Mouse (Mus musculus) midbrain, embryonic 14.5 days (tissue): Measurements from ENCODE around the gene Herc2. TPM values are rescaled to one million over a fixed set of nuclear protein-coding genes. Genes with fewer than 3 reads are reported as not detected.

Experiments
- ATAC-seq: fragments of 200-750 bp; cut with Nextera tagmentation; 2 replicates; pipeline ENCODE4 v1.8.0; 2017; ENCODE audit warnings: moderate number of reproducible peaks, moderate library complexity; ENCODE audit not compliant: low FRiP score, low TSS enrichment
- DNase-seq: peaks from one replicate; pipeline ENCODE4 v3.0.0-alpha.2; 2015
- H3K27ac ChIP-seq: fragments of 300-500 bp; sonication (generic); replicated peaks from 2 replicates; pipeline ENCODE4 v1.5.1; 2014; ENCODE audit warnings: mild to moderate bottlenecking, low read depth, low read length, moderate library complexity
- H3K27me3 ChIP-seq: fragments of 300-500 bp; sonication (generic); 2 replicates; pipeline ENCODE4 v1.6.1; 2014; ENCODE audit warnings: low read length, control low read depth, mixed read lengths; ENCODE audit not compliant: control insufficient read depth, insufficient read depth
- H3K36me3 ChIP-seq: fragments of 300-500 bp; sonication (generic); 2 replicates; pipeline ENCODE4 v1.6.1; 2014; ENCODE audit warnings: low read length, control low read depth; ENCODE audit not compliant: control insufficient read depth, insufficient read depth
- H3K4me1 ChIP-seq: fragments of 300-500 bp; sonication (generic); 2 replicates; pipeline ENCODE4 v1.6.1; 2014; ENCODE audit warnings: mild to moderate bottlenecking, antibody characterized with exemption, low read length, control low read depth; ENCODE audit not compliant: control insufficient read depth, insufficient read depth
- H3K4me2 ChIP-seq: fragments of 300-500 bp; sonication (generic); 2 replicates; pipeline ENCODE4 v1.6.1; 2014; ENCODE audit warnings: mild to moderate bottlenecking, low read length, moderate library complexity
- H3K4me3 ChIP-seq: fragments of 300-500 bp; sonication (generic); replicated peaks from 2 replicates; pipeline ENCODE4 v1.5.1; 2014; ENCODE audit warnings: low read depth, low read length
- H3K9ac ChIP-seq: fragments of 300-500 bp; sonication (generic); replicated peaks from 2 replicates; pipeline ENCODE4 v1.6.1; 2014; ENCODE audit warnings: mild to moderate bottlenecking, low read length, moderate library complexity
- H3K9me3 ChIP-seq: fragments of 300-500 bp; sonication (generic); 2 replicates; pipeline ENCODE4 v1.6.1; 2016; ENCODE audit warnings: low read length, control low read depth, mixed read lengths; ENCODE audit not compliant: control insufficient read depth
- WGBS: fragments of 180-500 bp; shearing (Covaris S2); extraction: QIAGEN DNeasy Blood & Tissue Kit; methylation state at CpG from one replicate; pipeline ENCODE4 v1.1.7; 2014; 5-methylcytosine and 5-hydroxymethylcytosine counted together
- polyA plus RNA-seq: library from polyadenylated mRNA; unstranded; fragments of >200 nt; fragmentation: Nextera tagmentation; extraction: Ambion mirVana; gene quantifications from 2 replicates; pipeline ENCODE4 v1.2.1, GENCODE M21; 2014

The Herc2 gene
- polyA plus RNA-seq, 1 experiment from 2014 or later = 52.3 TPM

DNA sequence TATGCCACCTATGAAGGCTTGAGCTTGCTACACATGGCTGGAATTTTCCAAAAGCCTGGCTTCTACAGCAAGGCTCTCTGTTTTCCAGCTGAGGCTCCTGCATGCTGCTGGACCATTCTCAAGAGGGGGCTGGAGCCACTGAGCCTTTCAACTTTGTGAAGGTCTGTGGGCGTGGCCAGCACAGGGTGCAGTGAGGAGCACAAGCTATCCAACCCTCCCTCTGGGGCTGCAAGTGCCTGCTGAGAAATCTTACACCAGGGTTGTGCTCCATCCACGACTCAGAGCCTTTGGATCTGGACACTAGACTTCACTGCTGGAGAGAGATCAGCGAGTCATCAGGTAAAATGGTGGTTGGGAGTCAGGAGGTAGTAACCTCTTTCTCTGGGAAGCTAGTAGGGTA is 189.5 kb downstream of the Herc2 start, which contains the start of gene Oca2:
Oca2 (plus strand) TSS at position 218 of the 400 bp plus-strand sequence.
- H3K9ac ChIP-seq = no peak within 1 kb of the TSS
- no peak within 1 kb of the TSS for H3K4me2 ChIP-seq
- DNase-seq = no peak
- no peak for ATAC-seq
- H3K4me3 ChIP-seq = no peak within 1 kb of the TSS
- 0 out of 2 replicates have a peak, but pooled peaks cover 6% of the 10 kb centered on the region for H3K4me1 ChIP-seq
- no peaks in the 10 kb centered on the region for H3K27me3 ChIP-seq
- H3K27ac ChIP-seq = no peak within 1 kb of the TSS
- H3K36me3 ChIP-seq = no peaks in the 10 kb centered on the region
- 38% methylated on average over 3 of the region's 3 CpGs for WGBS
- H3K9me3 ChIP-seq = no peaks in the 10 kb centered on the region

DNA sequence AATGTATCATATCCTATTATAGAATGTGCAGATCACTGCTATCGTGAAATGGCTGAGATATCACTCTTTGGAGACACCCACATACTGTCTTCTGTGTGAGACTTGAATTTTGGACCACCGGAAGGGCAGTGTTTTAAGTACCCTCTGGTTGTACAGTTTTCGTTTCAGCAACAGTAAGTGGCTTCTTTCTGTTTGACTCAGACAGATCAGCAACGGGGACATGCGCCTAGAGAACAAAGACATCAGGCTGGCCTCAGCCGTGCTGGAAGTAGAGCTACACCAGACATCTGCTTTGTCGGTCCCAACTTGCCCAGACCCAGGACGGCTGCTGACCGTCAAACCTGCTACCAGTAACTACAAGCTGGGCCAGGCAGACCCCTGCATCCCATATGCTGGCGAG is 204.6 kb downstream of the Herc2 start:
- Histone ChIP-seq H3K4me1 (no peaks in the 10 kb centered on the region), H3K27ac (no peak overlapping the region), H3K4me3 (no peak overlapping the region), H3K27me3 (no peaks in the 10 kb centered on the region), H3K4me2 (no peak overlapping the region), H3K9me3 (no peaks in the 10 kb centered on the region), H3K36me3 (no peaks in the 10 kb centered on the region), H3K9ac (no peak overlapping the region)
- ATAC-seq (no peak), DNase-seq (no peak)
- 82% methylated on average over 10 of the region's 10 CpGs for WGBS

DNA sequence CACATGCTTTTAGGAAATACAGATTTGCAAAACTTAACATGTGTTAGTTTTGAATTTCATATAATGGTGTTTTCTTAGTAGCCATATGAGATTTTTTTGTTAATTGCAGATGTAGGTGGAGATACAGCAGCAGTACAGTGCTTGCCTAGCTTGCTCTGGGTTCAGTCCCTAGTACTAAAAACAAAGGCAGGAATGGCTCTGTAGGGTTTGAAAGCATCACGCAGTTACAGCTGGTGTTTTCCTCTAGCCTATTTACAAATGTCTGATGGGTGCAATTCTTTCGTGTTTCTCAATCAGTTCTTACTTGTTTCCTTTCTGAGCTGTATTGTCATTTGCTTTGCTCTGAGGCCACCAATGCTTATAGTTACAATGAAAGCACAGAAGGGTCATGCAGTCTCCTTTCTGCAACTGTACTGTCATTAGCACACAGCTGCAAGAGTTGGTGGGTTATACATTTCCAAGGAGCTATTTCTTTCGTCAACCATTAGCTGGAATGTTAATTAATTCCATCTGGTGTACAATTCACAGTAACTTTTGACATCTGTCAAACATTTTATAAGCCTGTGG is 208.0 kb downstream of the Herc2 start:
- Histone ChIP-seq H3K27ac (no peak overlapping the region), H3K4me3 (no peak overlapping the region), H3K36me3 (no peaks in the 10 kb centered on the region), H3K27me3 (no peaks in the 10 kb centered on the region), H3K9ac (no peak overlapping the region), H3K9me3 (no peaks in the 10 kb centered on the region), H3K4me1 (no peaks in the 10 kb centered on the region), H3K4me2 (no peak overlapping the region)
- DNase-seq = no peak
- ATAC-seq = no peak
- 77% methylated on average over 3 of the region's 3 CpGs for WGBS

DNA sequence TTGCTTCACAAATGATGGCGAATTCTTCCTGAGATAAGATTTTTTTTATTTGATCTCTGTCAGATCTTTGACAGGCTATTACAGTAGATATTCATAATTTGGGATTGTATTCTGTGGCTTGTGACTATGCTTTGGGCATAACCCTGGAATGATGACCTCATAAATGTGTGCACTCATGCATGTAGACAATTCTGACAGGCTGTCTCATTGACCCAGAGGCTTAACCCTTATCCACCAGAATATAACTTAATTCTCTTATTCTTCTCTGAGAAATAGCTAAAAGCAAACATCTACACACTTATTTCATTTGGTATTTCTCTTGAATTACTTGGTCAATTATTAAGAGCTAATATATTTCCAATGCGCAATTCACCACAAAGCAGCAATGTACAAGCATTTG is 227.5 kb downstream of the Herc2 start:
- no peaks in the 10 kb centered on the region for H3K9me3 ChIP-seq
- H3K4me3 ChIP-seq = no peak overlapping the region
- H3K27me3 ChIP-seq = no peaks in the 10 kb centered on the region
- no peak overlapping the region for H3K4me2 ChIP-seq
- no peak for DNase-seq
- no peak for ATAC-seq
- H3K9ac ChIP-seq = no peak overlapping the region
- H3K27ac ChIP-seq = no peak overlapping the region
- no peaks in the 10 kb centered on the region for H3K4me1 ChIP-seq
- no peaks in the 10 kb centered on the region for H3K36me3 ChIP-seq
- WGBS = 88% methylated on average over 2 of the region's 2 CpGs

Other genes starting within 250 kb of the Herc2 start
- 29.7 and 55.1 TPM in 2 replicates for gene Cyfip1, start 208.5 kb upstream of the Herc2 start, polyA plus RNA-seq
- gene Nipa2, start 87.7 kb upstream of the Herc2 start, polyA plus RNA-seq = 37.3 and 45.1 TPM in 2 replicates
- gene Nipa1, start 30.2 kb upstream of the Herc2 start, polyA plus RNA-seq = 19.4 and 20.1 TPM in 2 replicates
- 0.13 TPM in 1 of 2 replicates, not detected in the other for gene Oca2, start 189.6 kb downstream of the Herc2 start, polyA plus RNA-seq